Mouse (Mus musculus) lung, postnatal 0 days (tissue): Measurements from ENCODE around the gene Hist2h2aa1.

Experiments used
- CTCF ChIP-seq: IDR thresholded peaks from 2 replicates; pipeline ENCODE4 v1.5.1; 2016; ENCODE audit warnings: antibody characterized with exemption, mild to moderate bottlenecking
- EP300 ChIP-seq: IDR thresholded peaks from 2 replicates; pipeline ENCODE4 v1.6.1; 2016; ENCODE audit warnings: antibody characterized with exemption, mild to moderate bottlenecking, control low read depth

DNA sequence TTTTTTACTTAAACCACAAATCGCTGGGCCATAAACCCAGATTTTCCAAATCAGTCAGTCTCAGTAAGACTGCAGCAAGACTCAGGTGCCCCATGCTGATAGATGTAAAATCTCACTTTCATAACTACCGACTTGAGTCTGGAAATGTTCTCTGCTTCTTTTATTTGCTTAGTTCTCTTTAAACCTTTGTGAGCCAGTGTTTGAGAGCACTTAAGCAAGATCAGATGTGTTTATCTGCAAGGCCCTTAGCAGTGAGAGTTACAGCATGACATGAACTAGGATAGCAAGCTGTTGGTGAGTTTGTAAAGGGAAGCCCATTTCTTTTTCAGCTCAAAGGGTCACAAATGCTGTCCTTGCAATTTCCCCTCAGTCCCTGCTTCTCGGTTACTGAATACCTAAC, 11.9 kb downstream of the Hist2h2aa1 start:
- TF ChIP-seq CTCF, result no peak
- no peak for TF ChIP-seq EP300
